Mouse (Mus musculus) T-helper 2 cell (primary cell): ENCODE measurements around the gene A630001G21Rik.

Experiments used
- in situ Hi-C: fragments of 300-600 bp; cut with MboI, MseI; formaldehyde crosslinking; loops from one replicate; pipeline ENCODE4 v1.15.1; 2025; ENCODE audit warnings: high pct_unique_total_duplicates

A630001G21Rik gene

GRCm38 (mm10) chr1:85680226-85680625 is 98.2 kb downstream of the A630001G21Rik start:
- in situ Hi-C loops, result no loop called here
